Mouse (Mus musculus) lung, embryonic 16.5 days (tissue): Measurements from ENCODE around the gene Mrps10. TPM values are rescaled to one million over a fixed set of nuclear protein-coding genes. Genes with fewer than 3 reads are reported as not detected.

ENCODE experiments used
- ATAC-seq: fragments of 200-750 bp; cut with Nextera tagmentation; 2 replicates; pipeline ENCODE4 v1.8.0; 2017; ENCODE audit warnings: low read depth, mild to moderate bottlenecking, moderate library complexity
- H3K27ac ChIP-seq: fragments of 300-500 bp; sonication (generic); 2 replicates; pipeline ENCODE4 v1.5.1; 2014; ENCODE audit warnings: mild to moderate bottlenecking, control low read depth, low read length
- H3K27me3 ChIP-seq: fragments of 300-500 bp; sonication (generic); 2 replicates; pipeline ENCODE4 v1.6.1; 2014; ENCODE audit warnings: low read depth, low read length, mixed read lengths; ENCODE audit not compliant: control insufficient read depth, insufficient read depth
- H3K36me3 ChIP-seq: fragments of 300-500 bp; sonication (generic); 2 replicates; pipeline ENCODE4 v1.6.1; 2014; ENCODE audit warnings: low read length; ENCODE audit not compliant: control insufficient read depth, insufficient read depth
- H3K4me1 ChIP-seq: fragments of 300-500 bp; sonication (generic); replicated peaks from 2 replicates; pipeline ENCODE4 v1.6.1; 2014; ENCODE audit warnings: low read length, mixed read lengths; ENCODE audit not compliant: control insufficient read depth, insufficient read depth
- H3K4me2 ChIP-seq: fragments of 300-500 bp; sonication (generic); 2 replicates; pipeline ENCODE4 v1.6.1; 2014; ENCODE audit warnings: low read depth, low read length, control low read depth
- H3K4me3 ChIP-seq: fragments of 300-500 bp; sonication (generic); 2 replicates; pipeline ENCODE4 v1.5.1; 2014; ENCODE audit warnings: mild to moderate bottlenecking, low read length, control low read depth
- H3K9ac ChIP-seq: fragments of 300-500 bp; sonication (generic); 2 replicates; pipeline ENCODE4 v1.6.1; 2014; ENCODE audit warnings: low read length, control low read depth
- H3K9me3 ChIP-seq: fragments of 300-500 bp; sonication (generic); 2 replicates; pipeline ENCODE4 v1.6.1; 2016; ENCODE audit warnings: low read length; ENCODE audit not compliant: control insufficient read depth
- WGBS: fragments of 180-500 bp; shearing (Covaris S2); extraction: QIAGEN DNeasy Blood & Tissue Kit; methylation state at CpG from one replicate; pipeline ENCODE4 v1.1.7; 2014; 5-methylcytosine and 5-hydroxymethylcytosine counted together
- polyA plus RNA-seq: library from polyadenylated mRNA; unstranded; fragments of >200 nt; fragmentation: Nextera tagmentation; extraction: Ambion mirVana; gene quantifications from 2 replicates; pipeline ENCODE4 v1.2.1, GENCODE M21; 2015

Mrps10 gene
- 68.7 and 72.4 TPM in 2 replicates for polyA plus RNA-seq

DNA sequence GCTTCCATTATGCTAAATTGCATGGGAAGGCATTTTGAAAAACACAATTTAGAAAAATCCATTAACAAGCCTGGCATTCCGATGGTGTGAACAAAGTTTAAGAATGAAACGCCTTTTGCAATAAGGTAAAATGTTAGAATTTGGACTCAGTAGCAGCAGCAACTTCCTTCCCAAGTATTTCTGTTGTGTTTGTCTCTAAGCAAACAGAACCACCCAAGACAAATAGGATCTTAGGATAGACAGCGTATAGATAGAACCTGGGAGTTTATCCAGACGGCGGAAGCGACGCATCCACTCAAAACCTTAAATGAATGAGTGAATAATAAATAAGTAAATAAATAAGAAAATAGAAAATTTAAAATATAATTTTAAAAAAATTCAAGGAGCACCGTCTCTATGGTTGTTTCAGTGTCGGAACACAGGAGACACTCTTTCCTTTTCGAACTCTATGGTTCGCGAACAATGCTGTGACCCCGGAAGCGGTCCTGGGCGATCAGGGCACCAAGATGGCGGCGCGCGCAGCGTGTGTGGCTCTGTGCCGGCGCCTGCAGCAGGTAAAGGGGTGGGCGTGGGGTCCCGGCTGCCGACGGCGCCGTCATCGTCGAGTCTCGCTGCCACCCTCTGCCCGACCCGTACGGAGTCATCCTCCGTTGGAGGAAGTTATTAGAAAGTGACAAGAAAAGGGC is at the start of gene Mrps10:
TSS of gene Mrps10 (plus strand) at position 487 of the 686 bp plus-strand sequence.
- Histone ChIP-seq H3K36me3 (peaks cover 4% of the 10 kb centered on the region; the same call in 1 of the 2 replicates), H3K27ac (peak within 1 kb of the TSS; percentile 19; the same call in 1 of the 2 replicates), H3K9ac (peak within 1 kb of the TSS; percentile 72), H3K4me2 (peak within 1 kb of the TSS; percentile 92), H3K4me3 (peak within 1 kb of the TSS; percentile 75), H3K27me3 (no peaks in the 10 kb centered on the region; the same call in 1 of the 2 replicates), H3K9me3 (no peaks in the 10 kb centered on the region), H3K4me1 (0 out of 2 replicates have a peak, but pooled peaks cover 2% of the 10 kb centered on the region)
- ATAC-seq = peak; percentile 89
- WGBS = 3% methylated on average over 35 of the region's 35 CpGs

GRCm38 (mm10) chr17:47318972-47319625 is 49.6 kb upstream of the Mrps10 start:
- H3K36me3 ChIP-seq = peaks cover 29% of the 10 kb centered on the region
- H3K27me3 ChIP-seq = no peaks in the 10 kb centered on the region
- H3K9ac ChIP-seq = no peak overlapping the region
- no peaks in the 10 kb centered on the region for H3K9me3 ChIP-seq
- ATAC-seq = no peak
- H3K27ac ChIP-seq = no peak overlapping the region
- no peak overlapping the region for H3K4me2 ChIP-seq
- WGBS = 74% methylated on average over 20 of the region's 20 CpGs
- H3K4me3 ChIP-seq = no peak overlapping the region
- H3K4me1 ChIP-seq = no peaks in the 10 kb centered on the region

- peaks cover 23% of the 10 kb centered on the region for H3K36me3 ChIP-seq
- no peak overlapping the region for H3K4me2 ChIP-seq
- no peak overlapping the region for H3K9ac ChIP-seq
- ATAC-seq = no peak
- no peaks in the 10 kb centered on the region for H3K27me3 ChIP-seq
- no peaks in the 10 kb centered on the region for H3K4me1 ChIP-seq
- WGBS = 89% methylated on average over 12 of the region's 12 CpGs
- no peaks in the 10 kb centered on the region for H3K9me3 ChIP-seq
- H3K27ac ChIP-seq = no peak overlapping the region
- H3K4me3 ChIP-seq = no peak overlapping the region
Measured at GRCm38 (mm10) chr17:47319761-47320160, 48.9 kb upstream of the Mrps10 start.

DNA sequence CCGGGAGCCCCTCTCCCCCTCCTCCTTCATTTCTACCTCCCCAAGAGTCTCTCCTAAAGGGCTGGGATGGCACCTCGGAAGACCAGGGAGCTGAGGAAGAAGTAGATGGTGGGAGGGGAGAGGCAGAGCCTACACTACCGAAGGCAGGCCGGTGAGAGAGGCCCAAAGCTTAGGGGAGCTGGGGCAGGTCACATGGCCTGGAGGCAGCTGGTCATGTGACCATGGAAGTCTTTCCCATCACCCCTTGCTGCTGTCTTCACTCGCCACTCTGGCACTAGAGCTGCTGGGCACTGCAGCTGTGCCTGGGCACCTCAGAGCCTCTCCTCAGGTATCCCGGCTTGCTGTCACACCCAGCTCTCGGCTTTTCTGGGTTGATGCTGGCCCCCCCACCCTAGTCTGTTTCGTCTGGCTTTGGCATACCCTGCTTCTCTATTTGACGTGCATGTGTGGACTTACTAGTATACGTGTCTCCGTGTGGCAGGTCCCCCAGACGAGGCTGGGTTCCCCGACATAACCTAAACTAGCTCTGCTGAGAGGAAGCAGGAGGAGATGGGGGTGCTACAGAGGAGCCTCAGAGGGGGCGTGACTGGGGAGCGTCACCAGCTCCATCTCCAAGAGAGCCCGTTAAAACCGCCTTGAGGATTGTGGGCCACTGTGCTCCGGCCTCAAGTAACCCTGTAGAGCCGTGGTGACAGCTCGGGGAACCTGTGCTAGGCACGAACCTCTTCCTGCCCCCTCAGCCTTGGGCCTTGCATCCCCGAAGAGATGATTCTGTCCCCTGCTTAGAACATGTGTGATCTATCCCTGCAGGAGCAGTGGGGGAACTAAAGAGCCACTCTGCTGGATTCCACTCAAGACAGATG is 46.3 kb upstream of the Mrps10 start:
- WGBS = 75% methylated on average over 22 of the region's 22 CpGs
- H3K4me2 ChIP-seq = no peak overlapping the region
- H3K27me3 ChIP-seq = no peaks in the 10 kb centered on the region
- peaks cover 19% of the 10 kb centered on the region for H3K36me3 ChIP-seq
- no peaks in the 10 kb centered on the region for H3K9me3 ChIP-seq
- no peak overlapping the region for H3K4me3 ChIP-seq
- H3K27ac ChIP-seq = no peak overlapping the region
- no peak overlapping the region for H3K9ac ChIP-seq
- ATAC-seq = no peak
- no peaks in the 10 kb centered on the region for H3K4me1 ChIP-seq

- Histone ChIP-seq H3K4me1 (no peaks in the 10 kb centered on the region), H3K36me3 (peaks cover 14% of the 10 kb centered on the region), H3K4me2 (no peak overlapping the region), H3K9ac (no peak overlapping the region), H3K4me3 (no peak overlapping the region), H3K27ac (no peak overlapping the region), H3K9me3 (no peaks in the 10 kb centered on the region), H3K27me3 (no peaks in the 10 kb centered on the region)
- no peak for ATAC-seq
- WGBS = 73% methylated on average over 6 of the region's 6 CpGs
Measured at GRCm38 (mm10) chr17:47322991-47323295, 45.7 kb upstream of the Mrps10 start.

DNA sequence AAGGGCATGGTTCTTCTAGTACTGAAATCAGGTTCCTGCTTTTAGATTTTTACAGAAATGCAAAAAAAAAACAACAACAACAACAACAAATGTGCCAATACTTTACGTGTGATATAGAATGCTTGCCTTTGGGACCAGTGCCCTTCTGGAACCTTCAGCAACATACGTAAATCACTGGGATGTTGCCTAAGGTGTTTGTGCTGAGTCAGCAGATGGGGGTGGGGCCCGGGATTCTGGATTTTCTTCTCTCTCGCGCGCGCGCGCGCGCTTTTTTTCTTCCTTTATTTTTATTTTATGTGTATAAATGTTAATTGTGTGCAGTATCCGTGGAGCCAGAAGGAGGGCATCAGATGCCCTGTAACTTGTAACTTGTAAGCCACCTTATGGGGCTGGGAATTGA is 41.1 kb upstream of the Mrps10 start:
- no peaks in the 10 kb centered on the region for H3K9me3 ChIP-seq
- 90% methylated on average over 12 of the region's 12 CpGs for WGBS
- H3K27me3 ChIP-seq = no peaks in the 10 kb centered on the region
- H3K4me1 ChIP-seq = no peaks in the 10 kb centered on the region
- ATAC-seq = no peak
- peaks cover 24% of the 10 kb centered on the region for H3K36me3 ChIP-seq
- no peak overlapping the region for H3K4me3 ChIP-seq
- no peak overlapping the region for H3K9ac ChIP-seq
- no peak overlapping the region for H3K4me2 ChIP-seq
- H3K27ac ChIP-seq = no peak overlapping the region

- H3K4me1 ChIP-seq = no peaks in the 10 kb centered on the region
- no peak overlapping the region for H3K4me3 ChIP-seq
- no peak for ATAC-seq
- no peak overlapping the region for H3K27ac ChIP-seq
- H3K9ac ChIP-seq = no peak overlapping the region
- H3K9me3 ChIP-seq = no peaks in the 10 kb centered on the region
- no peaks in the 10 kb centered on the region for H3K27me3 ChIP-seq
- peaks cover 21% of the 10 kb centered on the region for H3K36me3 ChIP-seq
- H3K4me2 ChIP-seq = no peak overlapping the region
- 64% methylated on average over 7 of the region's 7 CpGs for WGBS
Measured at GRCm38 (mm10) chr17:47327969-47328368, 40.7 kb upstream of the Mrps10 start.

DNA sequence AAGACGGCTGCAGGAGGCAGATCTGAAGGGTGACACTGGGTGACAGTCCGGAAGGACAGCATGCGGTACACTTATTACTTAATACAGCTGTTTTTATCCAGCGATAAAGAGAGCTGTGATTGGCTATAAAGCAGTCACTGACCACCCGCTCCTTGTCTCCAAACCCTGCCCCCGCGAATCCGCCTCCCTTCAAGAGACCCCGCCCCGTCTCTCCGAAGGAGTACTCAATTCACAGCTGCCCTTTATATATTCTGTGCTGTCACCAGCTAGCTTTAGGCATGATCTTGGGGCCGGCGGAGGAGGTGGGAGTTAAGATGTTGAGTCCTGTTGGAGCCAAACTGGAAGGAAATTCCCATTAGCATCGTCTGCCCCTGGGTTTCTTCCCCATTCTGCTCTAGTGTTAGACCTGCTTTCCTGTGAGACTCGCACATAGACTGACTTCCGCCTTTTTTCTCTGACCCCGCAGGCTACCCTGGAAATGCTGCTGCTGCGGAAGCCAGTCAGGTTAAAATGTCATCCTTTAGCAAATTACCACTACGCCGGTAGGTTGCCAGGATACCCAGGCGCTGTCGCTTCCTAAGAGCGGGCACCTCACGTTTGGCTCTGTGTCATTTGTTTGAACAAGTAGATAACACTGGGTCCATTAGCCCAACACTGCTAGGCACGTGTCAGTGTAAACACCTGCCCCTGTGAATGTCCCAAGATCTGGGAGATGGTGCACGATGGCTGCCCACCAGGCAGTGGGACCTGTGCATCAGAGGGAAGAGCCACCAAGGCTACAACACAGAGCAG is 39.9 kb upstream of the Mrps10 start:
- WGBS = 60% methylated on average over 26 of the region's 26 CpGs
- H3K9ac ChIP-seq = no peak overlapping the region
- no peak overlapping the region for H3K4me2 ChIP-seq
- peaks cover 18% of the 10 kb centered on the region for H3K36me3 ChIP-seq
- no peaks in the 10 kb centered on the region for H3K9me3 ChIP-seq
- no peak for ATAC-seq
- no peak overlapping the region for H3K4me3 ChIP-seq
- no peak overlapping the region for H3K27ac ChIP-seq
- no peaks in the 10 kb centered on the region for H3K27me3 ChIP-seq
- H3K4me1 ChIP-seq = no peaks in the 10 kb centered on the region
